Mouse (Mus musculus): ENCODE data around the gene Dapk2. TPM values are rescaled to one million over a fixed set of nuclear protein-coding genes. Genes with fewer than 3 reads are reported as not detected.

Dapk2 gene
- polyA plus RNA-seq, 1 experiment from 2014 or later = 0.07 TPM

DNA sequence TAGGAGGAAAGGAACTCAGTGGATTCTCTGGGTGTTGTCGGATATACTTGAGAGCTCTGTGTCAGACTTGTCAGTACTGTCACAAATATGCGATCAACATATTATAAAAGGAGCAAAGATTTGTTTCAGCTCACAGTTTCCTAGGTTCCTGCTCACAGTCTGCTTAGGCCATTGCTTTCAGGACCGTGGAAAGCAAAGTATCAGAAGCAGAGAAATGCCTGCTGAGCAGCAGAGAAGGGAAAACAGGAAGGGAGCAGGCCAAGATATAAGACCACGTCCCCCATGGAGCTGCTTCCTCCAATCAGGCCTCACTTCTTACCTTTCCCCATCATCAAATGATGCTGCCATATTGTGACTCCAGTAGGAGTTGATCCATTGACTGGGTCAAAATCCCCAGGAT, 140.8 kb downstream of the Dapk2 start:
- Histone ChIP-seq H3K79me2 (ENCODE audit: inconsistent target) (no peaks in the 10 kb centered on the region), H3K36me3 (ENCODE audit: inconsistent target) (no peaks in the 10 kb centered on the region), H3K27ac (no peak overlapping the region), H3K4me3 (ENCODE audit: inconsistent target) (no peak overlapping the region)
- WGBS (ENCODE audit: missing documents) = 81% methylated on average over 4 of the region's 4 CpGs

DNA sequence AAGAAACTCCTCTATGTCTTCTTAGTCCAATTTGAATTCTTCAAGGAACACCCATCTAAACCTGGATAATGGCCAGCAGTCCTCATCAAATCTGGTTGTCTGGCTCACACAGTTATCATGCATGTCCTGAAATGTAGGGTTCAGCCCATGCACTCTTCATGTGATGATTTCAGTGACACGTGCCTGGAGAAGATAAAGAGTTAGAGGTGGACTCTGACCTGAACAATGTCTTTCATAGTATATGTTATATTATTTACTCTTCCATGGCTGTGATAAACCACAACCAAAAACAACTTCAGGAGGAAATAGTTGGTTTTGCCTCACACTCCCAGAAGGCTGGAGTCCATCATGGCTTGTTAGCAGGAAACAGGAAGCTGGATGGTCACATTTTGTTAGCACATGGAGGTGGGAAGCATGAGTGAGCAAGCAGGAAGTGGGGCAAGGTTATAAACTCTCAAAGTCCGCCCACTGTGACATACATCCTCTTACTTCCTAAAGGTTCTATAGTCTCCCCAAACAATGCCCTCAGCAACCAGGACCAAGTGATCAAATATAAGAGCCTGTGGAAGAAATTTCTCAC, 142.5 kb downstream of the Dapk2 start:
- no peak overlapping the region for H3K27ac ChIP-seq
- WGBS (ENCODE audit: missing documents) = 88% methylated on average over 2 of the region's 2 CpGs

DNA sequence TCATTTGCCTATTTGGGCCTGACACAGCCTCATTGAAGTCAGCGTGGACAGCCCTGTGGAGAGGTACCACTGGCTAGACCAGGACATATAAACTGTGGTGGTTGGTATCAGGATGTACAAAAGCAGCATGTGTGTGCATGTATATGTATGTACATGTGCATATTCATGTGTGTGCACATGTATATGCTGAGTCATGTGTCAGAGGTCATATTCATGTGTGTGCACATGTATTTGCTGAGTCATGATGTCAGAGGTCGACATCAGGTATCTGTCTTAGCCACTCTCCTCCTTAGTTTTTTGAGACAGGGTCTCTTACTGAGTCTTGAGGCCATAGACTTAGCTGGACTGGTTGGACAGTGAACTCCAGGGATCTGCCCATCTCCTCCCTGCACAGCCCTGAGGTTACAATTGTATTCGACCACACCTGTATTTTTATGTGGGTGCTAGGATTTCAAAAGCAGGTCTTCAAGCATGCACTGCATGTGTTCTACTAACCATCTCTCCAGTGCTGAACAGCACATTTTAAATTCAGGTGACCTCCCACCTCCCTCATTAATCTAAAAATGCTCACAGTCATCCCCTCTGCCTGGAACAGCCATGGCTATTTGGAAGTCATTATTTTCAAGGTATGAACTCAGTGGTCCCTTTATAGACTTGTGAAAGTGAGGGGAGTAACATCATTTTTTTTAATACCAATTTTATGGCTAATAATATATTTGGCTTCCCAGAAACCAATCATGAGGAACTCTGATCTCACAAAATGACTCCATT, 146.5 kb downstream of the Dapk2 start:
- Histone ChIP-seq H3K4me3 (ENCODE audit: inconsistent target) (peak overlapping the region; percentile 53), H3K79me2 (ENCODE audit: inconsistent target) (no peaks in the 10 kb centered on the region), H3K27ac (no peak overlapping the region), H3K36me3 (ENCODE audit: inconsistent target) (no peaks in the 10 kb centered on the region)
- WGBS (ENCODE audit: missing documents) = 86% methylated on average over 3 of the region's 3 CpGs

More for the DNA sequence above, 142.5 kb downstream of the Dapk2 start:
- no peak overlapping the region for H3K4me3 ChIP-seq (ENCODE audit: inconsistent target)
- no peaks in the 10 kb centered on the region for H3K79me2 ChIP-seq (ENCODE audit: inconsistent target)
- no peaks in the 10 kb centered on the region for H3K36me3 ChIP-seq (ENCODE audit: inconsistent target)

DNA sequence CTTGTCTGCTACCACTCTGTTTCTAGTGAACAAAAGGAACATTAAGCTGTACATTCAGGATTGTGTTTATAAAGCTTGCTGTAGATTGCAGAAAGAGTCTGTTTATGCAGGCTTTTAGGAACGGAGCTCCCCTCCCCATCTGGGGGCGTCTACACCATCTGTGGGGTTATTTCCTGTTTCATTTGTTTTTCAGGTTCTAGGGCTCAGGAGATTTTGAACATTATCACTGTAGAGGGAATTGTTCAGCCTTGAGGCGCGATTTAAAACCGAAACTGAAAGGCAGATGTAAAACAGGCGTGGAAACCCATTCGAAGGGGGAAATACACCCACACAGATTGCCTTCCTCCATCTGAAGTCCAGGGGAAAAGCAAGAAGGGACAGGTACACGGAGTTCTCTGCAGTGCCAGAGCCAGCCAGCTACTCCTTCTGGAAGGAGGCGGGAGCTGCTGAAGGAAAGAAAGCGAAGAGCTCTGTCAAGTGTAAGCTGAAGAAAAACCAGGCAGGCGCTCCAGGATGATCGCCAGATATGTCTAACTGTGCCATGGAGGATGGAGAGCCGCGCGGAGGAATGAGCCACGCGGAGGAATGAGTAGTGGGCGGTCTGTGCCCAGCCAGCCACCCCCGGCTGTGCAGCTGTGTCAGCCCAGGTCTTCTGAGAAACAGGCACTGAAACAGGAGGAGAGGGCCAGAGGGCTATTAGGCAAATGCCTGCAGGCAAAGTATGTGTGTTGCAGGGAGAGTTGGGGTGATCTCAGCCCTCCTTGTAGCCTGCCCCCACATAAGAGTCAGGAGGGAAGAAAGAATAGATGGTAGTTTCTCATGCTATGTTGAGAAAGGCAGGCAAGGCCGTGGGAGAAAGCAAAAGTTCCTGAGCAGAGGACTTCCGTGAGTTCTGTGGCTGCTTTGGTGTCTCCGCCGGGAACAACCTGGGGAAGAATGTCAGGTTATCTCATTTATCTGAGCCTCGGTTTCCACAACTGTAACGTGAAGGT, 147.4 kb downstream of the Dapk2 start:
- peak overlapping the region; percentile 53 for H3K4me3 ChIP-seq (ENCODE audit: inconsistent target)
- no peak overlapping the region for H3K27ac ChIP-seq
- H3K36me3 ChIP-seq (ENCODE audit: inconsistent target) = no peaks in the 10 kb centered on the region
- 23% methylated on average over 25 of the region's 25 CpGs for WGBS (ENCODE audit: missing documents)
- no peaks in the 10 kb centered on the region for H3K79me2 ChIP-seq (ENCODE audit: inconsistent target)

DNA sequence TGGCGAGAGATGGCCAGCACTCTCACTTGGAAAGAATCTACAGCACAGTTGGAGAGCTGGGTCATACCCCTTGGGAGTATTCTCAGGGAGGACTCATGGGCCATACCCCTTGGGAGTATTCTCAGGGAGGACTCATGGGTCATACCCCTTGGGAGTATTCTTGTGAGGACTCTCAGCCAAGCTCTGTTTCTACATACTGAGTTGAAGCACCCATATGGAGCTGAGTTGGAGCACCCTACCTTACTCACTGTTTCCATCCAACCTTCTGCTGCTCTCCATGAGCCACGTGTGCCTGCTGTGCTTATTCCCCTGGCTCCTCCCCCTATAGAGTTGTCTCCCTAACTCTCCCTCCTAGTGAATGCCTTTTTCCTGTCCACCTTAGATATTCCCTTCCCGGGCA, 148.4 kb downstream of the Dapk2 start:
- H3K36me3 ChIP-seq (ENCODE audit: inconsistent target) = no peaks in the 10 kb centered on the region
- WGBS (ENCODE audit: missing documents) = 94% methylated on average over 3 of the region's 3 CpGs
- no peaks in the 10 kb centered on the region for H3K79me2 ChIP-seq (ENCODE audit: inconsistent target)
- H3K4me3 ChIP-seq (ENCODE audit: inconsistent target) = no peak overlapping the region
- H3K27ac ChIP-seq = no peak overlapping the region

DNA sequence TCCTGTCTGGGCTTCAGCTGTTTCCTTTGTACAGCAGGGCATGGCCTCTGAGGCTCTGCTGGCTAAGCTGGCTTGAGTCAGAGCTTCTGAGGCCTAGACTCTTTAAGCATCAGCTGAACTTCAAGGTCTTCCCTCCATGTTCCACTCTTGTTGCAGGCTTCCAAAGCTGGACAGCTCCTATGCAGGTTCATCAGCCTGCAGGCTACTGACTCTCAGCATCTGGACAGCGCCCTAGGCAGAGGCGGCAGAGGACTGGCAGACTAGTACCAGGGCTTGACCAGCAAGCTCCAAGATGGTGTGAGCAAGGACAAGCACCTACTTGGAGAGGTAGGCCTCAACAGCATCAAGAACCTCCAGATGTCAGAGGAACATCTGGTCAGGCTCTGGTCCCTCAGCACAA, 149.3 kb downstream of the Dapk2 start:
- Histone ChIP-seq H3K27ac (no peak overlapping the region), H3K4me3 (ENCODE audit: inconsistent target) (no peak overlapping the region), H3K79me2 (ENCODE audit: inconsistent target) (no peaks in the 10 kb centered on the region), H3K36me3 (ENCODE audit: inconsistent target) (no peaks in the 10 kb centered on the region)
- WGBS (ENCODE audit: missing documents) = 50% methylated on average over 2 of the region's 2 CpGs

DNA sequence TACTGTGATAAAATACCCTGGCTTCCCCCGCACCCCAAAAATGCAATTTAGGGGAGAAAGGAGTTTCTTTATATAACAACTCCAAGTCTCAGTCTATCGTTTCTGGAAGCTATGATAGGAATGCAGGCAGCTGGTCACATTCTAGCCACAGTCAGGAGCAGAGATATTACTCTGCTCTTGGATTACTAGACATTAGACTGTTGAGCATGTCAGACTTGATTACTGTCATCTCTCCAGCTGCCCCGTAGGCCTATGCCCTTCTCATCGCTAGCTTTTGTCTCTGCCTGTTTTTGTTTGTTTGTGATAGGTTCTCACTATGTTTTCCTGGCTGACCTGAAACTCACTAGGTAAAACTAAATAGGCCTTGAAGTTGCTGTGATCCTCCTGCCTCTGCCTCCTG, 150.7 kb downstream of the Dapk2 start:
- Histone ChIP-seq H3K36me3 (ENCODE audit: inconsistent target) (no peaks in the 10 kb centered on the region), H3K79me2 (ENCODE audit: inconsistent target) (no peaks in the 10 kb centered on the region), H3K27ac (no peak overlapping the region), H3K4me3 (ENCODE audit: inconsistent target) (no peak overlapping the region)
- WGBS (ENCODE audit: missing documents) = 88% methylated on average over 4 of the region's 4 CpGs

DNA sequence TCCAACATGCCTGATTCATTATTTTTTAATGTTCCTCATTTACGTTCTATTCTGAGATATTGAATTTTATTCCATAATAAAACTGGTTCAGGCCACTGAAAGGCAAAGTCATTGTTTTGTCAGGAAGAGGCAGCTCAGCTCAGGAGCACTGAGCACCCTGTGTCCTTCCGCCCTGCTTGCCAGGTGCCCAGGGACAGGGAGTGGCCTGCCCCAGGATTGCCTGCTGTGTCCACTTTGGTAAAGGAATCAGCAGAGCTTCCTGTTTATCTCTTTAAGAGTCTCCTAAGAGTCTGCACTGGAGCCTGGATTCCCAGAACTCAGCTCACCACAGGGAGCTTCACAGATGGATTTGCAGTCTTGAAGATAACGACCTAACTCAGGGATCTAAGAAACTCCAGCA, 153.4 kb downstream of the Dapk2 start:
- 81% methylated on average over 3 of the region's 3 CpGs for WGBS (ENCODE audit: missing documents)
- no peak overlapping the region for H3K4me3 ChIP-seq (ENCODE audit: inconsistent target)
- H3K79me2 ChIP-seq (ENCODE audit: inconsistent target) = no peaks in the 10 kb centered on the region

DNA sequence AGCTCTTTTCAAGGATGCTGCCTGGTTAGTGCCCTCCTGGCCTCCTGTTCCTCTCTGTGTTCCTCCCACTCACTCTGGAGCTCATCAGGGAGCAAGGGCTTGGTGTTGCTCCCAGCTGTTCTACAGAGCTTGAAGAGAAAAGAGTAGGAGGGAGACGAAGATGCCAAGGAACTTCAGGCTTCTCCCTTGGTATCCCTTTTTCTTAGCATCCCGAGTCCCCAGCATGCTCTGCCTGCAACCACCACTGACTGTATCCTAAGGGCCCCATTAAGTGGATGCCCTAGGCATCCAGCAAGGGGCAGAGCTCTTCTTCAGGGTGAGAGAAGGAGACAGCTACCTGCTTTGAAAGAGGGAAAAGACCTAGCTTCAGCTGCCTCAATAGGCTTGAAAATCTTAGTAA, 158.6 kb downstream of the Dapk2 start:
- Histone ChIP-seq H3K4me3 (ENCODE audit: inconsistent target) (no peak overlapping the region), H3K79me2 (ENCODE audit: inconsistent target) (no peaks in the 10 kb centered on the region), H3K36me3 (ENCODE audit: inconsistent target) (no peaks in the 10 kb centered on the region), H3K27ac (no peak overlapping the region)
- 89% methylated on average over 2 of the region's 2 CpGs for WGBS (ENCODE audit: missing documents)

More for the DNA sequence above, 153.4 kb downstream of the Dapk2 start:
- no peaks in the 10 kb centered on the region for H3K36me3 ChIP-seq (ENCODE audit: inconsistent target)
- H3K27ac ChIP-seq = no peak overlapping the region

Other genes with a start within 250 kb of the Dapk2 start
- gene Trip4, start 249.4 kb upstream of the Dapk2 start, polyA plus RNA-seq (2018) = 19.6 to 23.6 TPM (median 21.8 TPM) in 3 replicates
- 9.3 to 10.5 TPM (median 9.7 TPM) in 3 replicates for gene Csnk1g1, start 249.3 kb upstream of the Dapk2 start, polyA plus RNA-seq (2018)
- 289 to 501 TPM (median 407 TPM) in 3 replicates for gene Ppib, start 98.0 kb upstream of the Dapk2 start, polyA plus RNA-seq (2018)
- gene Snx22, start 88.5 kb upstream of the Dapk2 start, polyA plus RNA-seq (2018) = 0.29 to 1.3 TPM (median 0.46 TPM) in 3 replicates
- gene Snx1, start 31.6 kb upstream of the Dapk2 start, polyA plus RNA-seq (2018) = 126 to 191 TPM (median 168 TPM) in 3 replicates
- 103 to 211 TPM (median 123 TPM) in 3 replicates for gene Ciao2a, start 31.6 kb upstream of the Dapk2 start, polyA plus RNA-seq (2018)
- gene Herc1, start 192.2 kb downstream of the Dapk2 start, polyA plus RNA-seq (2018) = 20.5 to 30.4 TPM (median 28.0 TPM) in 3 replicates